Mouse (Mus musculus): ENCODE measurements at regions not wholly inside any gene's neighbourhood (a gene's known extent, or its start where the extent isn't known, plus 50 kb on each side); places are given as distances from the start of the nearest gene placed in this dataset.

- Histone ChIP-seq H3ac (ENCODE audit: control insufficient read depth, insufficient read length, low read depth) (no peak overlapping the region), H3K36me3 (ENCODE audit: control insufficient read depth, insufficient read depth) (no peaks in the 10 kb centered on the region), H3K27me3 (ENCODE audit: control insufficient read depth, insufficient read depth, insufficient read length) (no peaks in the 10 kb centered on the region), H3K79me3 (ENCODE audit: low read depth) (no peaks in the 10 kb centered on the region), H3K79me2 (ENCODE audit: control insufficient read depth, insufficient read depth) (no peaks in the 10 kb centered on the region), H3K4me3 (ENCODE audit: insufficient read depth, poor library complexity, severe bottlenecking) (no peak overlapping the region)
- TF ChIP-seq CEBPB (IDR thresholded peaks at IDR 0.05; ENCODE audit: low read depth) (peak; percentile 96), FOSL1 (IDR thresholded peaks at IDR 0.05; ENCODE audit: insufficient read depth, low read length, poor library complexity, severe bottlenecking) (no peak)
Measured at GRCm38 (mm10) chr10:112605592-112605991, 323.2 kb downstream of the Atxn7l3b start.

- Histone ChIP-seq H3K79me2 (ENCODE audit: control insufficient read depth, insufficient read depth) (no peaks in the 10 kb centered on the region), H3ac (ENCODE audit: control insufficient read depth, insufficient read length, low read depth) (no peak overlapping the region), H3K79me3 (ENCODE audit: low read depth) (no peaks in the 10 kb centered on the region), H3K4me3 (ENCODE audit: insufficient read depth, poor library complexity, severe bottlenecking) (no peak overlapping the region), H3K36me3 (ENCODE audit: control insufficient read depth, insufficient read depth) (no peaks in the 10 kb centered on the region), H3K27me3 (ENCODE audit: control insufficient read depth, insufficient read depth, insufficient read length) (no peaks in the 10 kb centered on the region)
- no peak for TF ChIP-seq CTCF (IDR thresholded peaks at IDR 0.05; ENCODE audit: control insufficient read depth, insufficient read depth, insufficient read length)
- TF ChIP-seq FOSL1 (IDR thresholded peaks at IDR 0.05; ENCODE audit: insufficient read depth, low read length, poor library complexity, severe bottlenecking): no peak
- TF ChIP-seq MYOD1 (IDR thresholded peaks at IDR 0.05; ENCODE audit: control insufficient read depth, insufficient read length, low read depth): no peak
- TF ChIP-seq CEBPB (IDR thresholded peaks at IDR 0.05; ENCODE audit: low read depth): no peak
- TF ChIP-seq MYOG (IDR thresholded peaks at IDR 0.05; ENCODE audit: control insufficient read depth, extremely low read depth, insufficient read length): no peak
- no peak for TF ChIP-seq USF1 (IDR thresholded peaks at IDR 0.05; ENCODE audit: low read depth)
- TF ChIP-seq MAX (IDR thresholded peaks at IDR 0.05): no peak
Measured at GRCm38 (mm10) chr10:112607642-112608041, 321.2 kb downstream of the Atxn7l3b start.

- Histone ChIP-seq H3K36me3 (ENCODE audit: control insufficient read depth, insufficient read depth) (no peaks in the 10 kb centered on the region), H3K27me3 (ENCODE audit: control insufficient read depth, insufficient read depth, insufficient read length) (no peaks in the 10 kb centered on the region), H3K79me2 (ENCODE audit: control insufficient read depth, insufficient read depth) (no peaks in the 10 kb centered on the region), H3K79me3 (ENCODE audit: low read depth) (no peaks in the 10 kb centered on the region), H3ac (ENCODE audit: control insufficient read depth, insufficient read length, low read depth) (no peak overlapping the region), H3K4me3 (ENCODE audit: insufficient read depth, poor library complexity, severe bottlenecking) (no peak overlapping the region)
- TF ChIP-seq CEBPB (IDR thresholded peaks at IDR 0.05; ENCODE audit: low read depth) (peak; percentile 93), CTCF (IDR thresholded peaks at IDR 0.05; ENCODE audit: control insufficient read depth, insufficient read depth, insufficient read length) (no peak), MYOD1 (IDR thresholded peaks at IDR 0.05; ENCODE audit: control insufficient read depth, insufficient read length, low read depth) (no peak), MAX (IDR thresholded peaks at IDR 0.05) (no peak), FOSL1 (IDR thresholded peaks at IDR 0.05; ENCODE audit: insufficient read depth, low read length, poor library complexity, severe bottlenecking) (peak; percentile 70)
Measured at GRCm38 (mm10) chr10:112611711-112612110, 317.1 kb downstream of the Atxn7l3b start.

- Histone ChIP-seq H3K79me3 (ENCODE audit: low read depth) (no peaks in the 10 kb centered on the region), H3K27me3 (ENCODE audit: control insufficient read depth, insufficient read depth, insufficient read length) (no peaks in the 10 kb centered on the region), H3K79me2 (ENCODE audit: control insufficient read depth, insufficient read depth) (no peaks in the 10 kb centered on the region), H3K4me3 (ENCODE audit: insufficient read depth, poor library complexity, severe bottlenecking) (no peak overlapping the region), H3ac (ENCODE audit: control insufficient read depth, insufficient read length, low read depth) (no peak overlapping the region), H3K36me3 (ENCODE audit: control insufficient read depth, insufficient read depth) (no peaks in the 10 kb centered on the region)
- TF ChIP-seq MAX (IDR thresholded peaks at IDR 0.05): no peak
- TF ChIP-seq CTCF (IDR thresholded peaks at IDR 0.05; ENCODE audit: control insufficient read depth, insufficient read depth, insufficient read length): no peak
- peak; percentile 82 for TF ChIP-seq FOSL1 (IDR thresholded peaks at IDR 0.05; ENCODE audit: insufficient read depth, low read length, poor library complexity, severe bottlenecking)
Measured at GRCm38 (mm10) chr10:112613751-112614150, 315.1 kb downstream of the Atxn7l3b start.

- H3K79me2 ChIP-seq (ENCODE audit: control insufficient read depth, insufficient read depth): no peaks in the 10 kb centered on the region
- H3ac ChIP-seq (ENCODE audit: control insufficient read depth, insufficient read length, low read depth): no peak overlapping the region
- H3K27me3 ChIP-seq (ENCODE audit: control insufficient read depth, insufficient read depth, insufficient read length): no peaks in the 10 kb centered on the region
- H3K36me3 ChIP-seq (ENCODE audit: control insufficient read depth, insufficient read depth): no peaks in the 10 kb centered on the region
- no peaks in the 10 kb centered on the region for H3K79me3 ChIP-seq (ENCODE audit: low read depth)
- TF ChIP-seq MYOD1 (IDR thresholded peaks at IDR 0.05; ENCODE audit: control insufficient read depth, insufficient read length, low read depth): peak; percentile 56
- TF ChIP-seq MAX (IDR thresholded peaks at IDR 0.05): peak; percentile 84
- TF ChIP-seq MYOG (IDR thresholded peaks at IDR 0.05; ENCODE audit: control insufficient read depth, extremely low read depth, insufficient read length): no peak
- TF ChIP-seq FOSL1 (IDR thresholded peaks at IDR 0.05; ENCODE audit: insufficient read depth, low read length, poor library complexity, severe bottlenecking): peak; percentile 89
- no peak overlapping the region for H3K4me3 ChIP-seq (ENCODE audit: insufficient read depth, poor library complexity, severe bottlenecking)
Measured at GRCm38 (mm10) chr10:112614226-112614625, 314.6 kb downstream of the Atxn7l3b start.

- Histone ChIP-seq H3K79me3 (ENCODE audit: low read depth) (no peaks in the 10 kb centered on the region), H3ac (ENCODE audit: control insufficient read depth, insufficient read length, low read depth) (no peak overlapping the region), H3K4me3 (ENCODE audit: insufficient read depth, poor library complexity, severe bottlenecking) (no peak overlapping the region), H3K79me2 (ENCODE audit: control insufficient read depth, insufficient read depth) (no peaks in the 10 kb centered on the region), H3K36me3 (ENCODE audit: control insufficient read depth, insufficient read depth) (no peaks in the 10 kb centered on the region), H3K27me3 (ENCODE audit: control insufficient read depth, insufficient read depth, insufficient read length) (no peaks in the 10 kb centered on the region)
- TF ChIP-seq CEBPB (IDR thresholded peaks at IDR 0.05; ENCODE audit: low read depth) (no peak), MYOG (IDR thresholded peaks at IDR 0.05; ENCODE audit: control insufficient read depth, extremely low read depth, insufficient read length) (no peak), USF1 (IDR thresholded peaks at IDR 0.05; ENCODE audit: low read depth) (no peak), CTCF (IDR thresholded peaks at IDR 0.05; ENCODE audit: control insufficient read depth, insufficient read depth, insufficient read length) (no peak), MYOD1 (IDR thresholded peaks at IDR 0.05; ENCODE audit: control insufficient read depth, insufficient read length, low read depth) (no peak), MAX (IDR thresholded peaks at IDR 0.05) (no peak), FOSL1 (IDR thresholded peaks at IDR 0.05; ENCODE audit: insufficient read depth, low read length, poor library complexity, severe bottlenecking) (no peak)
Measured at GRCm38 (mm10) chr10:112619740-112620139, 309.1 kb downstream of the Atxn7l3b start.
